Mouse (Mus musculus) ES-Bruce4 (cell line): Measurements from ENCODE around the gene Pxmp2. TPM values are rescaled to one million over a fixed set of nuclear protein-coding genes. Genes with fewer than 3 reads are reported as not detected.

ENCODE experiments used
- H3K27ac ChIP-seq: 2 replicates; pipeline ENCODE4 v1.5.1; 2012; ENCODE audit warnings: low read length, inconsistent platforms; ENCODE audit not compliant: insufficient read depth
- H3K27me3 ChIP-seq: 2 replicates; pipeline ENCODE4 v1.6.1; 2012; ENCODE audit warnings: mild to moderate bottlenecking, low read length, inconsistent platforms; ENCODE audit not compliant: control insufficient read depth, poor library complexity, insufficient read depth, severe bottlenecking
- H3K36me3 ChIP-seq: 2 replicates; pipeline ENCODE4 v1.6.1; 2012; ENCODE audit warnings: inconsistent platforms, mild to moderate bottlenecking, low read length, moderate library complexity; ENCODE audit not compliant: control insufficient read depth, poor library complexity, insufficient read depth, severe bottlenecking
- H3K4me1 ChIP-seq: one replicate; pipeline ENCODE4 v1.8.1; 2011; ENCODE audit warnings: low read length; ENCODE audit not compliant: control insufficient read depth, insufficient read depth
- H3K4me3 ChIP-seq: 2 replicates; pipeline ENCODE4 v1.5.1; 2011; ENCODE audit warnings: low read depth, mild to moderate bottlenecking, low read length
- H3K9ac ChIP-seq: 2 replicates; pipeline ENCODE4 v1.6.1; 2012; ENCODE audit warnings: low read depth, mild to moderate bottlenecking, inconsistent platforms; ENCODE audit not compliant: poor library complexity, severe bottlenecking
- H3K9me3 ChIP-seq: replicated peaks from 2 replicates; pipeline ENCODE4 v1.6.1; 2012; ENCODE audit warnings: mild to moderate bottlenecking, low read length, inconsistent platforms; ENCODE audit not compliant: control insufficient read depth, poor library complexity, insufficient read depth, severe bottlenecking
- CTCF ChIP-seq: IDR thresholded peaks from one replicate; pipeline ENCODE4 v1.8.1; 2011; ENCODE audit warnings: low read depth, low read length
- EP300 ChIP-seq: IDR thresholded peaks from 2 replicates; pipeline ENCODE4 v1.6.1; 2011; ENCODE audit warnings: low read depth, low read length; ENCODE audit not compliant: insufficient read depth
- POLR2A ChIP-seq: IDR thresholded peaks from one replicate; pipeline ENCODE4 v1.8.1; 2011; ENCODE audit warnings: low read length; ENCODE audit not compliant: insufficient read depth
- polyA plus RNA-seq: library from polyadenylated mRNA; stranded (reverse); fragments of >200 nt; gene quantifications from 2 replicates; pipeline ENCODE4 v1.2.4, GENCODE M21; 2011; ENCODE audit warnings: low read depth; ENCODE audit not compliant: missing spikeins, insufficient read depth, insufficient read length

Pxmp2 gene
- polyA plus RNA-seq, 1 experiment, result 10.5 TPM

DNA sequence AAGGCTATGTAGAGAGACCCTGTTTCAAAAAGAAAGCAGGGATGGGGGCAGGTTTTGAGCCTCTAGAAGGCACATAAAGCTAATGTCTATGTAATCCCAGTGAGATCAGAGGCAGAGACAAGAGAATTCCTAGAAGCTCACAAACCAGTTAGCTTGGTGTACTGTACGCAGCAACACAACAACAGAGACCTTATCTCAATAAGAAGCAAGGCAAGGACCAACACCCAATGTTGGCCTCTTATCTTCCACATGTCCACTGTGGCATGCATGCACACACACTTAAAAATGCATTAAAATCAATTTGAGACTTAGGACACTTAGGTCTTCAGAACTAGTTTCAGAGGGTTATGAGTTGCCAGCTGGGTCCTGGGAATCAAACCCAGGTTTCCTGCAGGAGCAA, 5.7 kb upstream of the Pxmp2 start:
- Histone ChIP-seq H3K9me3 (no peaks in the 10 kb centered on the region), H3K27me3 (no peaks in the 10 kb centered on the region), H3K36me3 (peaks cover 59% of the 10 kb centered on the region), H3K4me3 (no peak overlapping the region), H3K27ac (no peak overlapping the region), H3K9ac (no peak overlapping the region), H3K4me1 (no peaks in the 10 kb centered on the region)
- no peak for TF ChIP-seq CTCF
- TF ChIP-seq EP300, result no peak
- no peak for TF ChIP-seq POLR2A

DNA sequence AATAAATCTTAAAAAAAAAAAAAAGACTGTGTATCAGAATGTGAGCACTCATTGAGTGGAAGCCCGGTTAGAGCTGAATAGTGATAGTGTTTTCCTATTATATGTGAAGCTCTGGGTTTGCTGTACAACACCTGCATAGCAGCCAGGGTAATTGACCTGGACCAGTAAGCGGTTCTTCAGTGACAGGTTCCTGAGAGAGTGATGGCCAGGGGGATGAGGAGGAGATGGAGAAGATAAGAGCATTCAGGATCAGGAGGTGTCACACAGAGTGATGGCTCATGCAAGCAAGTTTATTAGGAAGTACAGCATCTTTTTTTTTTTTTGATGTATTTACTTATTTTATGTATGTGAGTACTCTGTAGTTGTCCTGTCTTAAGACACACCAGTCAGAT, 1.1 kb upstream of the Pxmp2 start:
- H3K9ac ChIP-seq, result peak overlapping the region; percentile 95
- peak overlapping the region; percentile 38; the same call in 1 of the 2 replicates for H3K4me3 ChIP-seq
- H3K36me3 ChIP-seq, result peaks cover 32% of the 10 kb centered on the region
- no peaks in the 10 kb centered on the region for H3K9me3 ChIP-seq
- no peak overlapping the region for H3K27ac ChIP-seq
- no peaks in the 10 kb centered on the region for H3K4me1 ChIP-seq
- no peaks in the 10 kb centered on the region; the same call in 1 of the 2 replicates for H3K27me3 ChIP-seq
- no peak for TF ChIP-seq CTCF
- TF ChIP-seq EP300, result no peak
- TF ChIP-seq POLR2A, result no peak

DNA sequence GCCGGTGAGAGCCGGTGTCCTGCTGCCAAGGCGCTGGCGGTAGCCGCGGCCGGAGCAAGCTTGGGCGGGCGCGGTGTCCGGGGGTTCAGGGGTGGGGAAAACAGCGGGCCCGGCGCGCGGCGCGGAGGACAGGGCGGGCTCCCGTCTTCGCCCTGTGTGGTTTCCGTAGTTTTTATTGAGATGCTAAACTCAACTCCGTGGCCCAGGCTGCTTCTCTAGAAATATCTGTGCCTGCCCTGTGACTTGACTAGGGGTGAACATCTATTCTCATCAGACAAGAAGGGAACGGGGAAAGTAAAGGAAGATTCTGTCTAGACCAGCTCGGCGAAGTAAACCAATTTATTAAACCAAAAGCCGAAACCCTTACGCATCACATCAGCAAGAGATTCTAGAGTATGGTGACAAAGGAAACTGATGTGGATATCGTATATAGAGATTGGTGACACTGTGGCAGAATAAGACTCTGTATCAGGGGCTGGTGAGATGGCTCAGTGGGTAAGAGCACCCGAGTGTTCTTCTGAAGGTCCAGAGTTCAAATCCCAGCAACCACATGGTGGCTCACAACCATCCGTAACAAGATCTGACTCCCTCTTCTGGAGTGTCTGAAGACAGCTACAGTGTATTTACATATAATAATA, 579 bp upstream of the Pxmp2 start:
- no peaks in the 10 kb centered on the region for H3K9me3 ChIP-seq
- TF ChIP-seq EP300 (no peak), CTCF (no peak), POLR2A (no peak)
- peak overlapping the region; percentile 70 for H3K27ac ChIP-seq
- peaks cover 29% of the 10 kb centered on the region for H3K36me3 ChIP-seq
- no peaks in the 10 kb centered on the region for H3K4me1 ChIP-seq
- H3K27me3 ChIP-seq, result no peaks in the 10 kb centered on the region; the same call in 1 of the 2 replicates
- peak overlapping the region; percentile 95 for H3K9ac ChIP-seq
- peak overlapping the region; percentile 69 for H3K4me3 ChIP-seq

DNA sequence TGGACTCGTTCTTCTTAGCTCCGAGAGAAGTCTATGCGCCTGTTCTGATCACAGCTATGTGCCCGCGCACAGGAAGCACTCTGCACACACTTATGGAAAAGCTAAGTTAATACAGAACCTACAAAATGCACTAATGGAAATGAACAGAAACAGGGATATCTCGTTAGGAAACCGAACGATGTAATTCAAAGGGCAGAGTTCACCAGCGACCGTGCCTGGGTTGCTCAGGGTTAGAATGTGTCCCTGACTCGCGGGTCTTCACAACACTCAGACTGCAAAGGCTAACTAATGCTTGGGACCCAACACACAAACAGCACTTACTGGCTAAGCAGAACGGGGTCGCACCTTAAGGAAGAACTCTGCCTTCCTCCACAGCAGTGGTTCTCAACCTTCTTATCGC, 830 bp downstream of the Pxmp2 start:
- no peaks in the 10 kb centered on the region for H3K9me3 ChIP-seq
- H3K4me1 ChIP-seq, result no peaks in the 10 kb centered on the region
- peak overlapping the region; percentile 95 for H3K9ac ChIP-seq
- H3K27me3 ChIP-seq, result no peaks in the 10 kb centered on the region; the same call in 1 of the 2 replicates
- no peak overlapping the region for H3K27ac ChIP-seq
- no peak for TF ChIP-seq POLR2A
- no peak for TF ChIP-seq CTCF
- no peak for TF ChIP-seq EP300
- peak overlapping the region; percentile 86 for H3K4me3 ChIP-seq
- peaks cover 18% of the 10 kb centered on the region for H3K36me3 ChIP-seq

- H3K36me3 ChIP-seq, result peaks cover 13% of the 10 kb centered on the region
- no peaks in the 10 kb centered on the region; the same call in 1 of the 2 replicates for H3K27me3 ChIP-seq
- no peaks in the 10 kb centered on the region for H3K9me3 ChIP-seq
- no peak overlapping the region for H3K27ac ChIP-seq
- H3K9ac ChIP-seq, result peak overlapping the region; percentile 95
- no peaks in the 10 kb centered on the region for H3K4me1 ChIP-seq
- H3K4me3 ChIP-seq, result no peak overlapping the region
- TF ChIP-seq POLR2A, result no peak
- peak; percentile 54 for TF ChIP-seq CTCF
- TF ChIP-seq EP300, result no peak
These were observed 1.4 kb downstream of the Pxmp2 start for GRCm38 (mm10) chr5:110284536-110284935.

- H3K4me3 ChIP-seq, result no peak overlapping the region
- no peak for TF ChIP-seq EP300
- no peak for TF ChIP-seq POLR2A
- no peak for TF ChIP-seq CTCF
- H3K36me3 ChIP-seq, result 0 out of 2 replicates have a peak, but pooled peaks cover 3% of the 10 kb centered on the region
- H3K4me1 ChIP-seq, result no peaks in the 10 kb centered on the region
- no peaks in the 10 kb centered on the region for H3K9me3 ChIP-seq
- no peak overlapping the region for H3K27ac ChIP-seq
- no peak overlapping the region for H3K9ac ChIP-seq
- no peaks in the 10 kb centered on the region; the same call in 1 of the 2 replicates for H3K27me3 ChIP-seq
These were observed 4.0 kb downstream of the Pxmp2 start for GRCm38 (mm10) chr5:110281984-110282383.
